Mouse (Mus musculus): ENCODE measurements around the gene Rnase13.

DNA sequence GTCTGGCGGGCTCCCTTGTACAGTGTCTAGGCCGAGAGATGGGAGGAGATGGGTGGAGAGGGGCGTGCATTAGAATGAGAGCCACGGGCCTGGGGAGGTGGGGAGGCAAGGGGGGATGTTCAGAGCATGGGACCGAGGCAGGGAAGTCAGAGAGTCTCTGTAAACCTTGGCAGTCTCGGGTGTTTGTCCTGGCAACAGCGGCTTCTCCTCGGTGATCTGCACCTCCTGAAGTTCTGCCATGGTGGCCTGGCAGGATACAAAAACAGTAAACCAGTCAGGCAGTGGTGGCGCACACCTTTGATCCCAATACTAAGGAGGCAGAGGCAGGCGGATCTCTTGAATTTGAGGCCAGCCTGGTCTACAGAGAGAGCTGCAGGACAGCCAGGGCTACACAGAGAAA lies 11.3 kb downstream of the Rnase13 start:
- TF ChIP-seq CTCF (conservative IDR thresholded peaks at IDR 0.05; ENCODE audit: low read length) (no peak), POU5F1 (IDR thresholded peaks at IDR 0.05; ENCODE audit: borderline replicate concordance, low read length) (no peak)

Data from E14TG2a.4 (cell line).